Mouse (Mus musculus) myocyte (in vitro differentiated cells): ENCODE results near the gene Gpc6. TPM values are rescaled to one million over a fixed set of nuclear protein-coding genes. Genes with fewer than 3 reads are reported as not detected.
A peak's percentile ranks its signal among the peaks of the same experiment; 100 is the strongest.

Source experiments
- H3K27me3 ChIP-seq: one replicate; pipeline ENCODE4 v1.6.1; 2011; ENCODE audit not compliant: control insufficient read depth, insufficient read depth, insufficient read length
- H3K36me3 ChIP-seq: one replicate; pipeline ENCODE4 v1.6.1; 2011; ENCODE audit not compliant: control insufficient read depth, insufficient read depth
- H3K4me2 ChIP-seq: one replicate; pipeline ENCODE4 v1.6.1; 2011; ENCODE audit warnings: low read depth, control low read depth
- H3K4me3 ChIP-seq: one replicate; pipeline ENCODE4 v1.5.1; 2011; ENCODE audit warnings: mild to moderate bottlenecking, control low read depth, moderate library complexity
- H3K79me2 ChIP-seq: one replicate; pipeline ENCODE4 v1.6.1; 2011; ENCODE audit not compliant: control insufficient read depth, insufficient read depth
- H3ac ChIP-seq: one replicate; pipeline ENCODE4 v1.6.1; 2011; ENCODE audit not compliant: control insufficient read depth, insufficient read length
- CEBPB ChIP-seq: IDR thresholded peaks from 2 replicates; pipeline ENCODE4 v1.6.1; 2011; ENCODE audit warnings: mild to moderate bottlenecking, moderate library complexity; ENCODE audit not compliant: poor library complexity, insufficient read depth, severe bottlenecking
- E2F4 ChIP-seq: IDR thresholded peaks from one replicate; pipeline ENCODE4 v1.6.1; 2011; ENCODE audit warnings: mild to moderate bottlenecking, control low read depth, moderate library complexity; ENCODE audit not compliant: insufficient read depth
- MAX ChIP-seq: IDR thresholded peaks from one replicate; pipeline ENCODE4 v1.6.1; 2011; ENCODE audit warnings: low read depth, mild to moderate bottlenecking, control low read depth
- MYOD1 ChIP-seq, 3 experiments: IDR thresholded peaks; one replicate each; pipeline ENCODE4 v1.6.1; 2011; ENCODE audit warnings: control low read depth in 2 of 3, low read depth in 2 of 3, mild to moderate bottlenecking in 2 of 3, moderate library complexity in 1 of 3; ENCODE audit not compliant: insufficient read length in 2 of 3, control insufficient read depth in 1 of 3
- MYOG ChIP-seq, 3 experiments: IDR thresholded peaks; one replicate each; pipeline ENCODE4 v1.6.1; 2011; ENCODE audit warnings: control low read depth in 2 of 3, low read depth in 2 of 3, mild to moderate bottlenecking in 2 of 3; ENCODE audit not compliant: insufficient read length in 2 of 3, control insufficient read depth in 1 of 3, insufficient read depth in 1 of 3
- POLR2A ChIP-seq: IDR thresholded peaks from one replicate; pipeline ENCODE4 v1.6.1; 2011; ENCODE audit warnings: low read depth, mild to moderate bottlenecking, control low read depth, moderate library complexity; ENCODE audit not compliant: insufficient read length
- POLR2AphosphoS2 ChIP-seq: IDR thresholded peaks from one replicate; pipeline ENCODE4 v1.6.1; 2011; ENCODE audit warnings: low read depth, control low read depth; ENCODE audit not compliant: insufficient read length
- REST ChIP-seq: IDR thresholded peaks from one replicate; pipeline ENCODE4 v1.6.1; 2011; ENCODE audit warnings: mild to moderate bottlenecking, control low read depth, moderate library complexity; ENCODE audit not compliant: insufficient read depth, insufficient read length
- SRF ChIP-seq: IDR thresholded peaks from one replicate; pipeline ENCODE4 v1.6.1; 2011; ENCODE audit warnings: low read depth; ENCODE audit not compliant: control insufficient read depth, insufficient read length
- TCF12 ChIP-seq: IDR thresholded peaks from one replicate; pipeline ENCODE4 v1.6.1; 2011; ENCODE audit warnings: mild to moderate bottlenecking, control low read depth; ENCODE audit not compliant: poor library complexity, insufficient read depth, severe bottlenecking
- TCF3 ChIP-seq: IDR thresholded peaks from one replicate; pipeline ENCODE4 v1.6.1; 2011; ENCODE audit warnings: low read depth, control low read depth; ENCODE audit not compliant: insufficient read length
- USF1 ChIP-seq: IDR thresholded peaks from one replicate; pipeline ENCODE4 v1.6.1; 2011; ENCODE audit warnings: low read depth, mild to moderate bottlenecking, control low read depth, moderate library complexity
- polyA plus RNA-seq: library from polyadenylated mRNA; unstranded; fragments of >200 nt; fragmentation: generic; extraction: Trizol; gene quantifications from one replicate; pipeline ENCODE4 v1.2.1, GENCODE M21; 2012; ENCODE audit warnings: missing spikeins

Gpc6 gene
- polyA plus RNA-seq, 1 experiment, result 5.0 TPM

DNA sequence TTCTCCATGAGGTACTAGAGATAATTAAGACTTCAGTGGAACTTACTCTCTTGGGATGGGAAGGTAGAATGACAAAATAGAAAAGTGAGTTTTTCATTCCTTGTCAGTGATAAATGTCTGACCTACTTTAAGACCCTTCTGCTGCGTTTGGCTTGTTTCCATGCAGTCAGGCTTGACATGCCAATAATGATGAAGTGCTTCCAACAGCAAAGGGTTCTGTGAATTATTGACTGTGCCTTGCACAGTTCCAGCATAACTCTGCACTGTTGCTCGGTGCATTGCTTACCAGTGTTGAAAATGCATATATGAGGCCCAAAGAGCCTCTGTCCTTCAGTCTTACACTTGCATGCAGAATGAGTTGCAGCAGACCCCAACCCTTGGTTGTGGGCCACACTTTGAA lies 548.3 kb downstream of the Gpc6 start:
- H3K4me2 ChIP-seq, result no peak overlapping the region
- TF ChIP-seq MYOD1 (IDR thresholded peaks at IDR 0.05; ENCODE audit: control insufficient read depth in 1 of 3, insufficient read length in 2 of 3, low read depth in 2 of 3), result no peak
- H3K4me3 ChIP-seq, result no peak overlapping the region
- H3ac ChIP-seq, result no peak overlapping the region
- H3K79me2 ChIP-seq, result no peaks in the 10 kb centered on the region
- H3K36me3 ChIP-seq, result no peaks in the 10 kb centered on the region
- H3K27me3 ChIP-seq, result no peaks in the 10 kb centered on the region

DNA sequence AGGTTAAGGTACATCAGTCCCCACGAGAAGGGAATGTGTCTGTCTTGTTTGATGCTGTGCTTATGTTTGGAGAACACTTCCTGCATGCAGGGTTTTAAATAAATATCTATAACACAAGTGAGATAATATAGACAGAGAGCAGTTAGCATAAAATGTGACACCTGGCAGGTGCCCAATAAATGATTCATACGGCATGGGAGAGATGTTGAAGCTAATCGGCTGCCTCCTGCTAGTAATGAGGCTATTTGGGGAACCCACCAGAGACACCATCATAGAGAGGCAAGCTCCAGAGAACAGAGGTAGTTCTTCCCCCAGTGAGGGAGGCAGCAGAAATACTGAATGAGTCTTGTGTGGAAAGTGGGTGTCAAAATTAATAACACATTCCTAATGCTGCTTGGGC lies 553.8 kb downstream of the Gpc6 start:
- no peak overlapping the region for H3K4me2 ChIP-seq
- no peak overlapping the region for H3K4me3 ChIP-seq
- TF ChIP-seq POLR2AphosphoS2 (no peak), POLR2A (no peak), TCF3 (no peak), MYOG (IDR thresholded peaks at IDR 0.05; ENCODE audit: control insufficient read depth in 1 of 3, insufficient read depth in 1 of 3, insufficient read length in 2 of 3, low read depth in 2 of 3) (no peak), E2F4 (no peak), SRF (no peak), USF1 (no peak), CEBPB (no peak), MYOD1 (IDR thresholded peaks at IDR 0.05; ENCODE audit: control insufficient read depth in 1 of 3, insufficient read length in 2 of 3, low read depth in 2 of 3) (no peak), REST (no peak), TCF12 (no peak), MAX (no peak)
- H3ac ChIP-seq, result no peak overlapping the region
- H3K36me3 ChIP-seq, result no peaks in the 10 kb centered on the region
- H3K79me2 ChIP-seq, result no peaks in the 10 kb centered on the region
- no peaks in the 10 kb centered on the region for H3K27me3 ChIP-seq

DNA sequence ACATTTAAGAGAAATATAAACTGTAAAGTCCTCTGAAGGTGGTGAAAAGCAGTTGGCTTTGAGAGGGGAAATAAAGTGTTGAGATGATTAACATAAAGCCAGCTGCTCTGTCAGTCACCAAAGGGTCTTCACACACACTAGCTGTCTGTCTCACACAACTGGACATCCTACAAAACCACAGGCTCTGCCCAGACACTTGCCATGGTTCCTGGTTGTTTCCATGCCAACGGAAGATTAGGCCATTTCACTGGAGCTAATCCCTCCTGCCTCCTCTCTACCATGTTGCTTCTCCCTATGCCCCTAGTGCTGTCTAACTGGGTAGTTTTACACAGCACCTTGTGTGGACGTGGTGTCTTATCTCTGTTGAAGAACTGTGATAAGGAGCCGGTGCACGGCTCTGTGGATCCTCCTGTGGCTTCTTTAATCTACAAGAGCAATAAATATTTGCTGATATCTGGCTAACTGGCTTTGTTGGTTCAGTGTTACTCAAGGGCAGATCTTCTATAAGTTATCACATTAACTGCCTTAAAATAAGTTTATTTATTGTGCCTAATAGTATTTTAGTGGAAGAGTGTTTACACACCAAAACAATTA lies 562.1 kb downstream of the Gpc6 start:
- H3K4me3 ChIP-seq, result no peak overlapping the region
- no peaks in the 10 kb centered on the region for H3K36me3 ChIP-seq
- no peak overlapping the region for H3ac ChIP-seq
- TF ChIP-seq USF1, result no peak
- TF ChIP-seq SRF, result no peak
- peak in 2 of 3 experiments; percentile 80 to 89 for TF ChIP-seq MYOD1 (IDR thresholded peaks at IDR 0.05; ENCODE audit: control insufficient read depth in 1 of 3, insufficient read length in 2 of 3, low read depth in 2 of 3)
- TF ChIP-seq TCF12, result no peak
- no peak for TF ChIP-seq CEBPB
- no peak for TF ChIP-seq TCF3
- no peak for TF ChIP-seq E2F4
- H3K79me2 ChIP-seq, result no peaks in the 10 kb centered on the region
- H3K27me3 ChIP-seq, result no peaks in the 10 kb centered on the region
- no peak overlapping the region for H3K4me2 ChIP-seq

DNA sequence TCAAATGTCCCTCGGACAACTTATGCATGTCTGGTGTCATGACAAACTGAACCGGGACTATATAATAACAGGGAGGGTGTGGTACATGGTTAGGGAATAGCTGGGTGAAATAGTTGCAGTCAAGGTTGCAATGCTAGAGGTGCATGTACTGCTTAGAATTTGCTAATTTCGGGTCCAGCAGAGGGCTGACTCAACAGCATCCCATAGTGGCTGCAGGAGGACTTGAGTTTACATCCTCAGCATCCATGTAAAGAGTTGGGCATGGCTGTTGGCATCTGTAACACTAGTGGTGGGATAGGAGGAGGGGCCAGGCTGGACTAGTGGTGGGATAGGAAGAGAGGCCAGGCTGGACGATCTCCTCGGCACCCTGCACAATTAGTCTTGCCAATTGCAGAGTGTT lies 565.4 kb downstream of the Gpc6 start:
- no peaks in the 10 kb centered on the region for H3K79me2 ChIP-seq
- H3K4me2 ChIP-seq, result no peak overlapping the region
- no peaks in the 10 kb centered on the region for H3K36me3 ChIP-seq
- H3ac ChIP-seq, result no peak overlapping the region
- H3K27me3 ChIP-seq, result no peaks in the 10 kb centered on the region
- no peak for TF ChIP-seq TCF3
- TF ChIP-seq MYOG (IDR thresholded peaks at IDR 0.05; ENCODE audit: control insufficient read depth in 1 of 3, insufficient read depth in 1 of 3, insufficient read length in 2 of 3, low read depth in 2 of 3), result no peak
- TF ChIP-seq MYOD1 (IDR thresholded peaks at IDR 0.05; ENCODE audit: control insufficient read depth in 1 of 3, insufficient read length in 2 of 3, low read depth in 2 of 3), result no peak
- no peak for TF ChIP-seq USF1
- TF ChIP-seq CEBPB, result no peak
- TF ChIP-seq REST, result no peak
- no peak for TF ChIP-seq MAX
- TF ChIP-seq POLR2A, result no peak
- no peak for TF ChIP-seq POLR2AphosphoS2
- TF ChIP-seq E2F4, result no peak
- no peak for TF ChIP-seq TCF12
- TF ChIP-seq SRF, result no peak
- no peak overlapping the region for H3K4me3 ChIP-seq

DNA sequence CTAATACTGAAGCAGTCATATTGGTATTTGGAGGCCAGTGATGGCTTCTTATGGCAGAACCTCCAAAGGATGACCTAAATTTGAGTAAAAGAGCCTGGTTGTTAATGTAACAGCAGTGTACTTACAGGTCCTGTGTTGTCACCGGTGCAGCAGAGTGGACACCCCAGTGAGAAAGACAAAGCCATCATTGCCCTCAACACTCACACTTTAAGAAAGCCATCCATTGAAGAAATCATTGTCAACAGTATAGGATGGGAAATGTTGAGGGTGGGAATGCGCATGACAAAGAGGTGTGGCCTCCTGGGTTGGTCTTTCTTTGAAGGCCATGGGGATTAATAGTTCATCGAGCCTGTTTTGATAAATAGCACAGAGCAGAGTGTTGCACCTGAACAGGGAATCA lies 570.0 kb downstream of the Gpc6 start:
- no peak overlapping the region for H3K4me3 ChIP-seq
- no peak overlapping the region for H3ac ChIP-seq
- H3K4me2 ChIP-seq, result no peak overlapping the region
- no peaks in the 10 kb centered on the region for H3K79me2 ChIP-seq
- no peaks in the 10 kb centered on the region for H3K27me3 ChIP-seq
- no peak for TF ChIP-seq TCF12
- no peak for TF ChIP-seq POLR2AphosphoS2
- no peak for TF ChIP-seq SRF
- TF ChIP-seq TCF3, result no peak
- TF ChIP-seq CEBPB, result no peak
- TF ChIP-seq USF1, result no peak
- TF ChIP-seq MAX, result no peak
- TF ChIP-seq MYOG (IDR thresholded peaks at IDR 0.05; ENCODE audit: control insufficient read depth in 1 of 3, insufficient read depth in 1 of 3, insufficient read length in 2 of 3, low read depth in 2 of 3), result no peak
- TF ChIP-seq E2F4, result no peak
- no peak for TF ChIP-seq MYOD1 (IDR thresholded peaks at IDR 0.05; ENCODE audit: control insufficient read depth in 1 of 3, insufficient read length in 2 of 3, low read depth in 2 of 3)
- no peak for TF ChIP-seq REST
- TF ChIP-seq POLR2A, result no peak
- H3K36me3 ChIP-seq, result no peaks in the 10 kb centered on the region
